Mouse (Mus musculus) liver, embryonic 16.5 days (tissue): ENCODE results near the gene Tnfsf9. TPM values are rescaled to one million over a fixed set of nuclear protein-coding genes. Genes with fewer than 3 reads are reported as not detected.

Source experiments
- ATAC-seq: fragments of 200-750 bp; cut with Nextera tagmentation; 2 replicates; pipeline ENCODE4 v1.8.0; 2017; ENCODE audit warnings: low read depth, mild to moderate bottlenecking, moderate number of reproducible peaks, moderate library complexity
- H3K27ac ChIP-seq: fragments of 300-500 bp; sonication (generic); 2 replicates; pipeline ENCODE4 v1.5.1; 2014; ENCODE audit warnings: mild to moderate bottlenecking, low read length
- H3K27me3 ChIP-seq: fragments of 300-500 bp; sonication (generic); 2 replicates; pipeline ENCODE4 v1.6.1; 2014; ENCODE audit warnings: low read depth, low read length, mixed read lengths; ENCODE audit not compliant: control insufficient read depth, insufficient read depth
- H3K36me3 ChIP-seq: fragments of 300-500 bp; sonication (generic); 2 replicates; pipeline ENCODE4 v1.6.1; 2014; ENCODE audit warnings: mild to moderate bottlenecking; ENCODE audit not compliant: control insufficient read depth, insufficient read depth
- H3K4me1 ChIP-seq: fragments of 300-500 bp; sonication (generic); 2 replicates; pipeline ENCODE4 v1.6.1; 2014; ENCODE audit warnings: low read depth, low read length, mixed read lengths; ENCODE audit not compliant: control insufficient read depth
- H3K4me2 ChIP-seq: fragments of 300-500 bp; sonication (generic); 2 replicates; pipeline ENCODE4 v1.6.1; 2014; ENCODE audit warnings: low read depth, low read length, mixed read lengths
- H3K4me3 ChIP-seq: fragments of 300-500 bp; sonication (generic); 2 replicates; pipeline ENCODE4 v1.5.1; 2014; ENCODE audit warnings: low read depth, mild to moderate bottlenecking, low read length
- H3K9ac ChIP-seq: fragments of 300-500 bp; sonication (generic); 2 replicates; pipeline ENCODE4 v1.6.1; 2014; ENCODE audit warnings: low read depth, low read length
- H3K9me3 ChIP-seq: fragments of 300-500 bp; sonication (generic); replicated peaks from 2 replicates; pipeline ENCODE4 v1.6.1; 2016; ENCODE audit warnings: low read length; ENCODE audit not compliant: control insufficient read depth
- WGBS: fragments of 180-500 bp; shearing (Covaris S2); extraction: QIAGEN DNeasy Blood & Tissue Kit; methylation state at CpG from one replicate; pipeline ENCODE4 v1.1.7; 2014; ENCODE audit not compliant: insufficient replicate concordance; 5-methylcytosine and 5-hydroxymethylcytosine counted together
- polyA plus RNA-seq: library from polyadenylated mRNA; unstranded; fragments of >200 nt; fragmentation: Nextera tagmentation; extraction: Ambion mirVana; gene quantifications from 2 replicates; pipeline ENCODE4 v1.2.1, GENCODE M21; 2015

Gene Tnfsf9
- polyA plus RNA-seq, 1 experiment from 2014 or later, result 0.67 TPM

DNA sequence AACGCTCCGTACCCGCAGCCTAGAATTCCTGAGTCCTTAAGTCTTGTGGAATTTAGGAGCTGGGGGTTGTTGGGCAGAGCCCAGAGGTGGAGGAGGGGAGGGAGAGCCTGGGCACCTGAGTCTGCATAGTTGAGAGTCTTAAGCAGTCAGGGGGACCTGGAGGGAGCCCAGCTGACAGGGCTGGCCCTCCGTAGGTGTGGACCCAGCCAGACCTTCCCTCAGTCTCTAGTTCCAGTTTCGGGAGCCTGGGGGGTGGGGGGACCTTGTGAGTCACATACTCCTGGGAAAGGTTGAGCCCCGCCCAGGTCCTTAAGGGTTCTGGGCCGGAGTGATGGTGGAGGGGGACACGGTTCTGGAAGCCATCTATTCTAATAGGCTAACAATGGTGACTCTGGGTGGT, 42.1 kb upstream of the Tnfsf9 start:
- no peaks in the 10 kb centered on the region for H3K36me3 ChIP-seq
- ATAC-seq, result no peak
- H3K4me1 ChIP-seq, result peaks cover 24% of the 10 kb centered on the region
- H3K4me2 ChIP-seq, result peak overlapping the region; percentile 36; the same call in 1 of the 2 replicates
- peak overlapping the region; percentile 57 for H3K4me3 ChIP-seq
- no peaks in the 10 kb centered on the region for H3K9me3 ChIP-seq
- H3K9ac ChIP-seq, result no peak overlapping the region; the same call in 1 of the 2 replicates
- H3K27ac ChIP-seq, result no peak overlapping the region
- peaks cover 45% of the 10 kb centered on the region for H3K27me3 ChIP-seq
- 27% methylated on average over 8 of the region's 8 CpGs for WGBS

GRCm38 (mm10) chr17:57066908-57067307, 38.2 kb upstream of the Tnfsf9 start:
- no peak for ATAC-seq
- H3K4me1 ChIP-seq, result peaks cover 7% of the 10 kb centered on the region; the same call in 1 of the 2 replicates
- H3K4me3 ChIP-seq, result no peak overlapping the region
- no peaks in the 10 kb centered on the region for H3K36me3 ChIP-seq
- no peaks in the 10 kb centered on the region for H3K9me3 ChIP-seq
- H3K4me2 ChIP-seq, result no peak overlapping the region
- H3K27ac ChIP-seq, result no peak overlapping the region
- WGBS, result 22% methylated on average over 5 of the region's 5 CpGs
- H3K9ac ChIP-seq, result no peak overlapping the region
- H3K27me3 ChIP-seq, result peaks cover 17% of the 10 kb centered on the region

DNA sequence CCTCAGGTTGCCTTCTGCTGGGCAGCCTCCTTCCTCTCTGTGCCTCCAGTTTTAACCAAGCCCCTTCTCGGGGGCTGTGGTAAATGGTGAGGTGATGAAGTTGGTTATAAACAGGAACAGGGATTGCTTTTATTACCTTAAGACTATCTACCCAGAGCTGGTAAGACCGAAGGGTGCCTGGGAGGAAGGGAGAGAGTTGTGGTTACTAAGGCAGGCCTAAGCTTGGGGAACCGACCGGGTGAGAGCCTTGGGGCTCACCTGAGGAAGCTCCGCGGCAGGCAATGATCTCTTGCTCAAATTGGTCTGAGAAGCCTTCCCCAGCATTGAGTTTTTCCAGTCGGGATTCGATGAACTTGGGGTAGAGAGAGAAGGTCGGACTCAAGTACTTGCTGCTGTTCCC, 34.9 kb upstream of the Tnfsf9 start:
- no peaks in the 10 kb centered on the region for H3K36me3 ChIP-seq
- no peak overlapping the region for H3K4me2 ChIP-seq
- peaks cover 5% of the 10 kb centered on the region; the same call in 1 of the 2 replicates for H3K4me1 ChIP-seq
- no peak for ATAC-seq
- no peak overlapping the region for H3K4me3 ChIP-seq
- H3K27me3 ChIP-seq, result no peaks in the 10 kb centered on the region
- H3K9me3 ChIP-seq, result no peaks in the 10 kb centered on the region
- H3K9ac ChIP-seq, result no peak overlapping the region
- H3K27ac ChIP-seq, result no peak overlapping the region
- WGBS, result 19% methylated on average over 9 of the region's 9 CpGs

DNA sequence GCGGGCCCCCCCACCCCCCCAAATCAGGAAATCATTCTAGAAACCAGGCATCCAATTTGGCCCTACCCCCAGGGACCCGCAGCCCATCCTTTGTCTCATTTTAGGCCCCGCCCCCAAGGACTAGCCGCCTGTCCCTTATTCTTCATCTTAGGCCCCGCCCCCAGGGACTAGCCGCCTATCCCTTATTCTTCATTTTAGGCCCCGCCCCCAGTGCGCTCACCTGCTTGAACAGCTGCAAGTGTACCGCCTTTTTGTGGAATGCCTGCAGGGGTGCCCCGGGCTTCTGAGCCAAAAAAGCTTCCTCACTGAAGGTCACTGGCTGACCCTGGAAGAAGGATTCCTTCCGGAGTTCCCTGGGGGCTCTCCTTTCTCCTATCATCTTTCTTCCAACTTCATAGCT, 34.4 kb upstream of the Tnfsf9 start:
- 22% methylated on average over 11 of the region's 11 CpGs for WGBS
- Histone ChIP-seq H3K27me3 (no peaks in the 10 kb centered on the region), H3K9ac (no peak overlapping the region), H3K4me1 (peaks cover 5% of the 10 kb centered on the region; the same call in 1 of the 2 replicates), H3K27ac (no peak overlapping the region), H3K4me3 (no peak overlapping the region), H3K4me2 (no peak overlapping the region), H3K9me3 (no peaks in the 10 kb centered on the region), H3K36me3 (no peaks in the 10 kb centered on the region)
- no peak for ATAC-seq

DNA sequence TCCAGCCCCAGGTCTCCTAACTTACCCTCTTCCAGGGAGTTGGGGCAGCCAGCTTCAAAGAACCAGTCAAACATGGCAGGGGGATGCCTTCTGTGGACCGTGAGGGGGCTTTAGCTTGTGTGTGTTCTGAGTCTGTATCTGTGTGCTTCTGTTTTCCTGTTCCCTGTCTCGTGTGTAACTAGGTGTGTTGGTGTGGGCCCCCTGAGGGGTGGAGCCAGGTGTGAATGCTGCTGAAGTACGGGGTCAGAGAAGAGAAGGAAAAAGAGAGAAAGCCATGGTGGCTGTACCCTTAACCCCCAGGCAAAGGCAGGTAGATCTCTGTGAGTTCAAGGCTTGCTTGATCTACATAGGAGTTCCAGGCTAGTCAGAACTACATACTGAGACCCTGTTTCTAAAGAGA, 28.2 kb upstream of the Tnfsf9 start:
- Histone ChIP-seq H3K27ac (no peak overlapping the region), H3K9ac (no peak overlapping the region), H3K4me1 (no peaks in the 10 kb centered on the region), H3K4me2 (no peak overlapping the region), H3K4me3 (no peak overlapping the region), H3K9me3 (no peaks in the 10 kb centered on the region), H3K27me3 (no peaks in the 10 kb centered on the region), H3K36me3 (no peaks in the 10 kb centered on the region)
- no peak for ATAC-seq
- WGBS, result 30% methylated on average over 3 of the region's 3 CpGs

- no peaks in the 10 kb centered on the region for H3K9me3 ChIP-seq
- peak; percentile 65 for ATAC-seq
- H3K9ac ChIP-seq, result peak within 1 kb of the TSS; percentile 17; the same call in 1 of the 2 replicates
- H3K27me3 ChIP-seq, result no peaks in the 10 kb centered on the region
- H3K4me1 ChIP-seq, result no peaks in the 10 kb centered on the region
- no peaks in the 10 kb centered on the region for H3K36me3 ChIP-seq
- 14% methylated on average over 6 of the region's 6 CpGs for WGBS
- peak within 1 kb of the TSS; percentile 16 for H3K4me3 ChIP-seq
- no peak within 1 kb of the TSS for H3K27ac ChIP-seq
- H3K4me2 ChIP-seq, result 0 out of 2 replicates have a peak within 1 kb of the TSS, but pooled peaks have one; percentile 25
These were observed 26.8 kb upstream of the Tnfsf9 start, which contains the start of gene Dennd1c for GRCm38 (mm10) chr17:57078336-57078735. Gene Dennd1c (minus strand): TSS chr17:57078514.

GRCm38 (mm10) chr17:57079919-57080318, 25.2 kb upstream of the Tnfsf9 start:
- H3K36me3 ChIP-seq, result no peaks in the 10 kb centered on the region
- H3K4me3 ChIP-seq, result no peak overlapping the region
- no peak overlapping the region for H3K4me2 ChIP-seq
- H3K9me3 ChIP-seq, result no peaks in the 10 kb centered on the region
- H3K4me1 ChIP-seq, result no peaks in the 10 kb centered on the region
- H3K9ac ChIP-seq, result no peak overlapping the region
- no peak overlapping the region for H3K27ac ChIP-seq
- H3K27me3 ChIP-seq, result no peaks in the 10 kb centered on the region
- no peak for ATAC-seq
- WGBS, result 49% methylated on average over 3 of the region's 3 CpGs

- no peaks in the 10 kb centered on the region for H3K9me3 ChIP-seq
- H3K9ac ChIP-seq, result no peak overlapping the region
- H3K4me3 ChIP-seq, result no peak overlapping the region
- no peak for ATAC-seq
- no peak overlapping the region for H3K4me2 ChIP-seq
- no peaks in the 10 kb centered on the region for H3K27me3 ChIP-seq
- no peaks in the 10 kb centered on the region for H3K4me1 ChIP-seq
- no peaks in the 10 kb centered on the region for H3K36me3 ChIP-seq
- H3K27ac ChIP-seq, result no peak overlapping the region
- 81% methylated on average over 31 of the region's 31 CpGs for WGBS
These were observed 23.8 kb upstream of the Tnfsf9 start for GRCm38 (mm10) chr17:57081234-57081842.

DNA sequence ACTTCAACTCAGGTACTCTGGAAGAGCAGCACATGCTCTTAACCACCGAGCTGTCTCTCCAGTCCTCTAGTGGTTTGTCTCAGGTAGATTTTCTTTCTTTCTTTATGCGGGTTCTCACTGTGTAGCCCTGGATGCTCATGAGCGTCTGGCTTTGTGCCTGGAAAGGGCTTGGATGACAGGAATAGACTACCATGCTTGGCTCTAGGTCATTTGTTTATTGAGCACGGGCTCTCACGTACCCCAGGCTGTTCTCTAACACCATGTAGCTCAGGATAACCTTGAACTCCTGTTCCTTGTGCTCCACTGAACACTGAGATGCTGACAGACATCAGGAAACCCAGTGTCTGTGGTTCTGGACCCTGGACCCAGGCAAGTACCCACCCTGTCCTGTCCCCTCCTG, 22.6 kb upstream of the Tnfsf9 start:
- WGBS, result 65% methylated on average over 5 of the region's 5 CpGs
- H3K4me3 ChIP-seq, result no peak overlapping the region

More for the DNA sequence above, 22.6 kb upstream of the Tnfsf9 start:
- no peak overlapping the region for H3K27ac ChIP-seq
- H3K9me3 ChIP-seq, result no peaks in the 10 kb centered on the region
- H3K4me1 ChIP-seq, result no peaks in the 10 kb centered on the region; the same call in 1 of the 2 replicates
- no peak for ATAC-seq
- H3K27me3 ChIP-seq, result peaks cover 9% of the 10 kb centered on the region
- no peaks in the 10 kb centered on the region for H3K36me3 ChIP-seq
- no peak overlapping the region for H3K9ac ChIP-seq
- no peak overlapping the region for H3K4me2 ChIP-seq
